Mouse (Mus musculus): ENCODE results near the gene Chd5.

DNA sequence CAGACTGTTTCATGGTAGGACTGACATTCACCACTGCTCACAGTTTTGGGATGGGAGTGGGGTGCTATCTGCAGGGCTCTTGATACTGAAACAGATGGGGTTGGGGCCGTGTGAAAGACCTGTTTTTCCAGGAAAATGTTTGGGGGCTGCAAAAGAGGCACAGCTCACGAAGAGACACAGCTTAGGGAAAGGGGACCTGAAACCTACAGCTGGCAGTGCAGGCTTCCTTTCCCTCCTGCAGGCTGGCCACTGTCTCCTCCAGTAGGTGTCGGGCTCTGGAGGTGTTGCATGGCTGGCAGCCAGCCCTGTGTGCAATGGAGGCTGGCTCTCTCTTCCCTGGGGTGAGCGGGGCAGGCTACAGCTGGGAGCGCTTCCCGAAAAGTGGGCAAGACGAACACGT lies 89.8 kb downstream of the Chd5 start:
- no peak for TF ChIP-seq CTCF (IDR thresholded peaks at IDR 0.05; ENCODE audit: low read depth)
- no peak for TF ChIP-seq EP300 (IDR thresholded peaks at IDR 0.05; ENCODE audit: low read depth)

Data from heart, postnatal 0 days (tissue).